Mouse (Mus musculus): ENCODE data around the gene Glis3. TPM values are rescaled to one million over a fixed set of nuclear protein-coding genes. Genes with fewer than 3 reads are reported as not detected.

Glis3 gene
- polyA plus RNA-seq, 1 experiment from 2014 or later = 4.4 TPM

DNA sequence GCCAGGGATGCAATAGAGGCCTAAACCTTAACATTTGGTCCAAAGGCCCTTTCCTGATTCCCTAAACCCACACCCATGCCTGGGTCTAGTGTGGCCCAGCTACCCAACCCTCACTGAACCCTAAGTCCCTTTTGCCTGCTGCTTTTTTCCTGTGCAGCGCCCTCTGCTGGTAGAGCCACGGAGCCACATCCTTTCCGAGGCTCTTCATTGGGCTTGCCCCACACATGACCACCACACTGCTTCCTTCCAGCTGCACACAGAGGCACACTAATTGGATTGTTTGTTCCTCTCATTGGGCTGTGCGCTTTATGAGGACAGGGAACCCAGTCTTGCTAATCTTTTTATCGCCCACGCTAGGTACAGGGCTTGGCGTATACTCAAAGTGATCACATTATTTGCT, 314.0 kb downstream of the Glis3 start:
- Histone ChIP-seq H3K9ac (replicated peaks; ENCODE audit: low read length) (no peak overlapping the region), H3K36me3 (ENCODE audit: control insufficient read depth, insufficient read depth, low read length) (no peaks in the 10 kb centered on the region), H3K27me3 (ENCODE audit: control insufficient read depth, insufficient read depth, low read length) (peaks cover 3% of the 10 kb centered on the region; the same call in 1 of the 2 replicates), H3K27ac (replicated peaks; ENCODE audit: low read depth, low read length) (no peak overlapping the region), H3K4me3 (replicated peaks; ENCODE audit: low read depth, low read length) (no peak overlapping the region), H3K9me3 (ENCODE audit: control insufficient read depth, low read length) (no peaks in the 10 kb centered on the region), H3K4me1 (ENCODE audit: control insufficient read depth, insufficient read depth, low read length) (no peaks in the 10 kb centered on the region), H3K4me2 (ENCODE audit: low read length) (no peak overlapping the region)
- peak; percentile 49 for DNase-seq
- 49% methylated on average over 7 of the region's 7 CpGs for WGBS
- ATAC-seq (ENCODE audit: low FRiP score, low TSS enrichment) = no peak

DNA sequence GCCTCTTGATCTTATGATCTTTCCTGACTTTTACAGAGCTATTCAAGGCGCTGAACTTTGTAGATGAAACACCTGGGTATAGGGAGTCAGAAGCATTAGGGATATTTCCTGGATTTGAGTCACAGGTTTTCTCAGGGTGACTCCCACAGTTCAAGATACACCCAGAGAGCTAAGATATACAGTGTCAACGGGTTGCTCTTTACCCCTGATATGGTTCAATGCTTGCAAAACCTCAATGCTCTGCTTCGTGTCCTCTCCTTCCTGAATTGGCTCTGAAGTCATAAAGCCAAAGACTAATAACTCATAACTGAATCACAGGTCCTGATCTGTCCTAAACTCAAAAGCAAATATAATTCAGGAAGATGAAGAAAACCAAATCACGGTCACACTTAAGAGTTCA, 319.0 kb downstream of the Glis3 start:
- H3K4me2 ChIP-seq (ENCODE audit: low read length) = no peak overlapping the region
- H3K9ac ChIP-seq (replicated peaks; ENCODE audit: low read length) = no peak overlapping the region
- no peaks in the 10 kb centered on the region for H3K4me1 ChIP-seq (ENCODE audit: control insufficient read depth, insufficient read depth, low read length)
- no peak for ATAC-seq (ENCODE audit: low FRiP score, low TSS enrichment)
- no peak overlapping the region for H3K27ac ChIP-seq (replicated peaks; ENCODE audit: low read depth, low read length)
- peaks cover 7% of the 10 kb centered on the region for H3K27me3 ChIP-seq (ENCODE audit: control insufficient read depth, insufficient read depth, low read length)
- no peak overlapping the region for H3K4me3 ChIP-seq (replicated peaks; ENCODE audit: low read depth, low read length)
- DNase-seq = no peak
- WGBS = 92% methylated on average over 4 of the region's 4 CpGs
- no peaks in the 10 kb centered on the region for H3K36me3 ChIP-seq (ENCODE audit: control insufficient read depth, insufficient read depth, low read length)
- no peaks in the 10 kb centered on the region; the same call in 1 of the 2 replicates for H3K9me3 ChIP-seq (ENCODE audit: control insufficient read depth, low read length)

DNA sequence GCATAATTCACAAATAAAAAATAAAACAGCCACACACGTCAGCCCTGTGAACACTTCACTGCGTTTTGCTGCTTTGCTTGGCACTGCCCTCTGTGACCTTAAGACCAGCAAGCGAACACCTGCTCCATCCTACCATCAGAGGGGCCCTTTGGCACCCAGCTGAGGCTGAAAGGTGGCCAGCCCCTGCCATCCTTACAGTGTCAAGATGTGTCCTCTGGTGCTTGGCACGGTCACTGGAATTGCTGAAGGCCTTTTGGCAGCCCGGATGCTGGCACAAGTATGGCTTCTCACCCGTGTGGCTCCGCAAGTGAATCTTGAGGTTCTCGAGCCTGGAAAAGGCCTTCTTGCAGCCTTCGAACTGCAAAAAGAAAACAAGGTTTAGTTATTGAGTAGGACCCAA, 322.3 kb downstream of the Glis3 start:
- ATAC-seq (ENCODE audit: low FRiP score, low TSS enrichment) (no peak), DNase-seq (no peak)
- Histone ChIP-seq H3K4me2 (ENCODE audit: low read length) (no peak overlapping the region), H3K4me3 (replicated peaks; ENCODE audit: low read depth, low read length) (no peak overlapping the region), H3K36me3 (ENCODE audit: control insufficient read depth, insufficient read depth, low read length) (no peaks in the 10 kb centered on the region), H3K27ac (replicated peaks; ENCODE audit: low read depth, low read length) (no peak overlapping the region), H3K9me3 (ENCODE audit: control insufficient read depth, low read length) (no peaks in the 10 kb centered on the region; the same call in 1 of the 2 replicates), H3K4me1 (ENCODE audit: control insufficient read depth, insufficient read depth, low read length) (peaks cover 10% of the 10 kb centered on the region), H3K9ac (replicated peaks; ENCODE audit: low read length) (no peak overlapping the region), H3K27me3 (ENCODE audit: control insufficient read depth, insufficient read depth, low read length) (peaks cover 17% of the 10 kb centered on the region)
- 91% methylated on average over 9 of the region's 9 CpGs for WGBS

DNA sequence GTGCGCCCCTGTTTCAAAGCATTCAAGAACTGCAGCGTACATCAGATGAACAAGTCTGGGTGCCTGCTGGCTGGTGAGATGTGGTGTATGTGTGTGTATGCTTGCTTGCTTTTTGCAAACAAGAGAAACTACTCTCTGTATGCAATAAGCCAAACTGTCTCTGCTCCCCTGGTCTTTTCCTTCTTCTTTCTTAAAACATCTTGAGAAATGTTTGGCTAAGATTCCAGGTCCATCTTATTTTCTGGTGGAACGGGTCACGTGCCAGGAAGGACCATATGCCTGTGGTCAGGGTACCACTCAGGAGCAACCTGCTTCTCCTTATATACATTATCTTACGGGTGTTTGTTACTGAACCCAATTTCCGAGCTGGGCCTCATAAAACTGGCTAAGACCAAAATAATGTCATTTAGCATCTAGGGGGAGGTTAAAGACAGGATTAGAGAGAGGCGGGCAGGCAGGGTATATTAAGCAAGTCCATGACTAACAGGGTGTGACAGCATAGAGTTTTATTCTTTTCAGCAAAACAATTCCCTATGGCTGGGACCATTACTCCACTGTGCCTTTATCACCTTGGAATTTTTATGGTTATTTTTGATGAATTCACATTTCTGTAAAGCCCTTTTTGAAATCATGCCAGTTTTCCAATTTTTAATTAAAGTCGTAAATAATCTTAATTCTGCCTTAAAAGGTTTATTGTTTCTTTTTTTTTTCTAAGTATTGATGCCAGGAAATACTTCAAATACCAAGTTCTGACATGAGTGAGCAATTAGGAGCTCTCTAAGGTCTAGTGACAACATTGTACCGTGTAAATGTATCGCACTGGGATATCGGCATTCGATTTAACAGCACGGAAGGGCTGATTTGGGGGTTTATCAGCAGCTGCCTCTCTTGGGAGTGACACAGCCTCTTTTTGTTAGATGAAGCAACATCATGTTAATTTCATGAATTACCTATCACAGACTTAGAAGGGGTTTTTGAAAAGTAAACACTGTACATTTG, 328.5 kb downstream of the Glis3 start:
- ATAC-seq (ENCODE audit: low FRiP score, low TSS enrichment) = 0 out of 2 replicates have a peak, but pooled peaks have one; percentile 62
- Histone ChIP-seq H3K36me3 (ENCODE audit: control insufficient read depth, insufficient read depth, low read length) (no peaks in the 10 kb centered on the region), H3K4me1 (ENCODE audit: control insufficient read depth, insufficient read depth, low read length) (peaks cover 21% of the 10 kb centered on the region), H3K27me3 (ENCODE audit: control insufficient read depth, insufficient read depth, low read length) (peaks cover 44% of the 10 kb centered on the region), H3K4me3 (replicated peaks; ENCODE audit: low read depth, low read length) (no peak overlapping the region), H3K9me3 (ENCODE audit: control insufficient read depth, low read length) (no peaks in the 10 kb centered on the region), H3K9ac (replicated peaks; ENCODE audit: low read length) (no peak overlapping the region), H3K27ac (replicated peaks; ENCODE audit: low read depth, low read length) (no peak overlapping the region), H3K4me2 (ENCODE audit: low read length) (peak overlapping the region; percentile 13; the same call in 1 of the 2 replicates)
- WGBS = 22% methylated on average over 13 of the region's 13 CpGs
- DNase-seq = peak; percentile 59

DNA sequence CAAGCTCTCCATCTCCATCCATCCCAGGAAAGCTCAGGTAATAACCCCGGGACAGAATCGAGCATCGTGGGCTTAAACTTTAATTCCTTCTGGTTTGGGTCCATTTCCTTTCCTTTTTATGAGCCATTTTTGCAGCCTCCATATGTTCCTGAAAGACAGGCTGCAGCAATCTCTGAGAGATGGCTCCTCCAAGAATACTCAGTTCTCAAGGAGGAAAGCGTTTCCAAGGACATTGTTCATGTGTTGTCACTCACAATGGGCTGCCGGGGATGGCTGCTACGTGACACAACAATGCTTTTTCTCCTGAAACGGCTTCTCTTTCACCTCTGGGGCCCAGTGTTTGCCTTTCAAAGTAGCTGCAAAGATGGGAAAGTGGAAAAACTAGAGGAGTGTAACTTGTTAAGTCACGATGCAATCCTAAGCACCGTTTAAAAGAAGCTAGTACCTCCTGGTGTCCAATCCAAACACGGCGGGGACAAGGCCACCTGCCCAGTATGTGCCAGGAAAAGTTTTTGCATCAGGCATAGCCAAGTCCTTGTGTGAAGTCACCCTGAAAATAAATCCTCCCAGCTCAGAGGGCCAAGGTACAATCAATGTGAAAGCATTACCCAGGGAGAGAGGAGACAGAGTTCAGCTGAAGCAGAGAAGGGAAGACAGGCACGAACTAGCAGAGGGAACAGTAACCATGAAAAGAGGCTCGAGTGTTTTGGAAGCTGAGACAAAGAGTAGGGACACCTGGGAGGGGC, 332.6 kb downstream of the Glis3 start:
- ATAC-seq (ENCODE audit: low FRiP score, low TSS enrichment) (no peak), DNase-seq (no peak)
- Histone ChIP-seq H3K9me3 (ENCODE audit: control insufficient read depth, low read length) (no peaks in the 10 kb centered on the region), H3K4me3 (replicated peaks; ENCODE audit: low read depth, low read length) (no peak overlapping the region), H3K27ac (replicated peaks; ENCODE audit: low read depth, low read length) (no peak overlapping the region), H3K4me1 (ENCODE audit: control insufficient read depth, insufficient read depth, low read length) (peaks cover 9% of the 10 kb centered on the region), H3K27me3 (ENCODE audit: control insufficient read depth, insufficient read depth, low read length) (peaks cover 60% of the 10 kb centered on the region), H3K36me3 (ENCODE audit: control insufficient read depth, insufficient read depth, low read length) (no peaks in the 10 kb centered on the region), H3K4me2 (ENCODE audit: low read length) (no peak overlapping the region), H3K9ac (replicated peaks; ENCODE audit: low read length) (no peak overlapping the region)
- WGBS = 29% methylated on average over 13 of the region's 13 CpGs

DNA sequence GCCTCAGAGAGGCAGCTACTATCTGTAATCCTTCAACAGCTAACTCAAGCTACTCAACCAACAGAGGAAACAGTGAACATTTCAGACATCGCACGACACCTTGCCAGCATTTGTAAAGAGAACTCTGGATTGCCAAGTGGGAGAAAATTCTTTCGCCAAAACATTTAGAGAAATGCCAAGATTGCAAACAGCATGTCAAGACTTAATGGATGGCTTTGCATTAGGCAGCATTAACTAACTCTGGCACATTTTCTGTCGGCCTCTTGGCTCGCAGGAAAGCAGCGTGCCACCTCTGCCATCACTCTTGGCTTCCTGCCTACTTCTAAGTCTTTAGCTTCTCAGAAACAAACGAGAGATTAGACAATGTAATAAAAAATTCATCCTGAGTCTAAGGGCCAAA, 336.2 kb downstream of the Glis3 start:
- DNase-seq (no peak), ATAC-seq (ENCODE audit: low FRiP score, low TSS enrichment) (no peak)
- no peaks in the 10 kb centered on the region for H3K36me3 ChIP-seq (ENCODE audit: control insufficient read depth, insufficient read depth, low read length)
- no peak overlapping the region for H3K4me3 ChIP-seq (replicated peaks; ENCODE audit: low read depth, low read length)
- H3K4me1 ChIP-seq (ENCODE audit: control insufficient read depth, insufficient read depth, low read length) = no peaks in the 10 kb centered on the region
- no peak overlapping the region for H3K27ac ChIP-seq (replicated peaks; ENCODE audit: low read depth, low read length)
- peaks cover 62% of the 10 kb centered on the region for H3K27me3 ChIP-seq (ENCODE audit: control insufficient read depth, insufficient read depth, low read length)
- 84% methylated on average over 7 of the region's 7 CpGs for WGBS
- H3K9me3 ChIP-seq (ENCODE audit: control insufficient read depth, low read length) = no peaks in the 10 kb centered on the region
- H3K9ac ChIP-seq (replicated peaks; ENCODE audit: low read length) = no peak overlapping the region
- no peak overlapping the region for H3K4me2 ChIP-seq (ENCODE audit: low read length)

DNA sequence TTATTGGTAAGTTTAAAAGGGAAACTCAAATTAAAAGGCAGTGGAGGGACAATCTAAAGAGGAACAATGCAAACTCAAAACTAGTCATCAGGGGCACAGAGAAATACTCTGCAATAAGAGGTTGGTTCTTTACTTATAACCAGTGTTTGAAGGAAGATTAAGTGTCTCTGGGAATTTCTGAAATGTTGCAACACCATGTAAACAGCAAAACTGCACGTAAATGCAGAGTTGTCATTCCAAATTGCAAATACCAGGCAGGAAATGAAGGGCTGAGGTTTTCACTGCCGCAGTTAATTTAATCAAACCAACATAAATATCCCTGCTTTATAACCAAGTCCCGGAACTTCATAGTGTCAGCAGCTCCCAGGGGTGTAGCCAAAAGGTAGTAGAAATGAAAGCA, 342.3 kb downstream of the Glis3 start:
- Histone ChIP-seq H3K4me1 (ENCODE audit: control insufficient read depth, insufficient read depth, low read length) (peaks cover 33% of the 10 kb centered on the region), H3K27ac (replicated peaks; ENCODE audit: low read depth, low read length) (no peak overlapping the region), H3K36me3 (ENCODE audit: control insufficient read depth, insufficient read depth, low read length) (no peaks in the 10 kb centered on the region), H3K4me3 (replicated peaks; ENCODE audit: low read depth, low read length) (no peak overlapping the region), H3K9me3 (ENCODE audit: control insufficient read depth, low read length) (no peaks in the 10 kb centered on the region), H3K4me2 (ENCODE audit: low read length) (no peak overlapping the region), H3K27me3 (ENCODE audit: control insufficient read depth, insufficient read depth, low read length) (peaks cover 21% of the 10 kb centered on the region; the same call in 1 of the 2 replicates), H3K9ac (replicated peaks; ENCODE audit: low read length) (no peak overlapping the region)
- DNase-seq (no peak), ATAC-seq (ENCODE audit: low FRiP score, low TSS enrichment) (no peak)
- 19% methylated on average over 3 of the region's 3 CpGs for WGBS

DNA sequence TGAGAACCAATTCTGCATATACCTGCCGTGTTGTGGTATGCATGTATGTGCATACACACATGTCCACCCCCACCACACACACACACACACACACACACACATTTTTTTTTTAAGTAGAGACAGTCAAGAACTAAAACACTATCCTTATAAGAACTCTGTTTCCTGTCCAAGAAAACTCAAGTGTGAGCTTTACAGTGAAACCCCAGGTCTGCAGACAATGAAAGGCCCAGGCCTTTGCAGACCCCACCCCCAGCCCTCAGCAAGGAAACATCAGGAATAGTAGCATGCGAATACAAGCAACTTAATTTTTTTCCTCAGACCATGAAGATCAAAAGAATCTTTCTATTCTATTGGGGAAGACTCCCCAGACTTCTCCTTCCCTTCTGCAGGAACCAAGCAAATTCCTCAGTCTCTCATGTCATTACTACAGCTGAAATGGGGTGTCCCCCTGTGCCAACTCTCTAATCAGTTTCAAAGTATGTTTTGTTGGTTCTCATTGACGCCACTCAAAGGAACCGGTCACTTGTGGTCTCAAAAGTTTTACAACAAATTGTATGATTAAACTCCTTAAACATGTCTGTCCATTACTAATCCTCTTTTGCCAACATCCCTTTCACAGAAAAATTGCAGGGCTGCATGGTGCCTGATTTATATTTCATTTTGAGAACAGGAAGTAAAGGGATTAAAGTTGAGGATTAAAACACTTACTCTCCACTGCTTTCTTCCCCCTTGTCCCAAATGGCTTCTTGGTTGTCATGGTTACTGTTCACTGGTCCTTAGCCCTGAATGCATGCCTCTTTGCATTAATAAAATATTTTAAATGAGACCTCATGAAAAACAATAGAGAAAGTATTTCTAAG, 343.0 kb downstream of the Glis3 start:
- Histone ChIP-seq H3K36me3 (ENCODE audit: control insufficient read depth, insufficient read depth, low read length) (no peaks in the 10 kb centered on the region), H3K9ac (replicated peaks; ENCODE audit: low read length) (no peak overlapping the region), H3K9me3 (ENCODE audit: control insufficient read depth, low read length) (no peaks in the 10 kb centered on the region), H3K4me3 (replicated peaks; ENCODE audit: low read depth, low read length) (no peak overlapping the region), H3K4me2 (ENCODE audit: low read length) (no peak overlapping the region), H3K27me3 (ENCODE audit: control insufficient read depth, insufficient read depth, low read length) (peaks cover 22% of the 10 kb centered on the region; the same call in 1 of the 2 replicates), H3K27ac (replicated peaks; ENCODE audit: low read depth, low read length) (0 out of 2 replicates have a peak overlapping the region, but pooled peaks have one; percentile 41), H3K4me1 (ENCODE audit: control insufficient read depth, insufficient read depth, low read length) (peaks cover 36% of the 10 kb centered on the region)
- DNase-seq (peak; percentile 77), ATAC-seq (ENCODE audit: low FRiP score, low TSS enrichment) (no peak)
- 18% methylated on average over 4 of the region's 4 CpGs for WGBS

Measured in midbrain, embryonic 14.5 days (tissue).